Mouse (Mus musculus) small intestine, adult 2 months (tissue): ENCODE results near the gene Leng1. TPM values are rescaled to one million over a fixed set of nuclear protein-coding genes. Genes with fewer than 3 reads are reported as not detected.
"Not testable (repeated sequence)": the region's sequence is repeated elsewhere in the genome, so short reads cannot be mapped to it uniquely, and the experiment has no call there.

Source experiments
- H3K27ac ChIP-seq: fragments of 200-500 bp; 2 replicates; pipeline ENCODE4 v1.5.1; 2012; ENCODE audit warnings: low read depth, low read length, control low read depth, inconsistent platforms; ENCODE audit not compliant: insufficient read depth
- H3K27me3 ChIP-seq: fragments of 200-500 bp; 2 replicates; pipeline ENCODE4 v1.6.1; 2012; ENCODE audit warnings: mild to moderate bottlenecking, moderate library complexity, low read length, inconsistent platforms; ENCODE audit not compliant: control insufficient read depth, insufficient read depth
- H3K36me3 ChIP-seq: fragments of 200-500 bp; 2 replicates; pipeline ENCODE4 v1.6.1; 2012; ENCODE audit warnings: mild to moderate bottlenecking, low read length, control low read depth, inconsistent platforms; ENCODE audit not compliant: control insufficient read depth, insufficient read depth
- H3K4me1 ChIP-seq: fragments of 200-500 bp; 2 replicates; pipeline ENCODE4 v1.6.1; 2012; ENCODE audit warnings: low read length, inconsistent platforms, mixed read lengths; ENCODE audit not compliant: control insufficient read depth, insufficient read depth, insufficient read length
- H3K4me3 ChIP-seq: fragments of 200-500 bp; 2 replicates; pipeline ENCODE4 v1.5.1; 2012; ENCODE audit warnings: low read depth, mild to moderate bottlenecking, control low read depth, inconsistent platforms, low read length, moderate library complexity
- CTCF ChIP-seq: fragments of 200-500 bp; IDR thresholded peaks from 2 replicates; pipeline ENCODE4 v1.5.1; 2012; ENCODE audit warnings: low read depth, mild to moderate bottlenecking, control low read depth, inconsistent platforms, low read length, moderate library complexity, mixed read lengths; ENCODE audit not compliant: insufficient replicate concordance, insufficient read length; ENCODE audit errors: extremely low read depth
- POLR2A ChIP-seq: fragments of 200-500 bp; IDR thresholded peaks from 2 replicates; pipeline ENCODE4 v1.6.1; 2012; ENCODE audit warnings: low read depth, mild to moderate bottlenecking, control low read depth, inconsistent platforms, low read length, moderate library complexity
- WGBS: fragments of 180-500 bp; shearing (Covaris S2); methylation state at CpG from one replicate; pipeline ENCODE4 v1.1.7; 2018; 5-methylcytosine and 5-hydroxymethylcytosine counted together
- polyA plus RNA-seq: library from polyadenylated mRNA; depleted of rRNA; stranded (reverse); fragments of >200 nt; gene quantifications from 2 replicates; pipeline ENCODE4 v1.2.3, GENCODE M21; 2012

The Leng1 gene
- polyA plus RNA-seq, 1 experiment = 5.1 TPM

DNA sequence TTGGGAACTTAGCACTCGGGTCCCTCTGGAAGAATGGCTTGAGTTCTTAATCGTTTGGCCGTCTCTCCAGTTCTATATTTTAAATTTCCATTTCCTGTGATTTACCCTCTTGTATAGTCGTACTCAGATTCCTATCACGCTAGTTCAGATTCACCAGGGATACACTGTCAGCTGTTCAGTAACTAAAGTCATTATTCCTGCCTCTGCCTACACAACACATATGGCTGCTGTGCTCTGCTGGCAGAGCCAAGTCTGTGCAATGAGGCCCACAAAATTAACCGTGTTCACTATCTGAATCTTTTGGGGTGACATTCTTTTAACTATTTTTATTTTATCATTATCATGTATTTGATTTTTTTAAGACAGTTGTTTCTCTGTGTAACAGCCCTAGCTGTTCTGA, 32.8 kb upstream of the Leng1 start:
- peaks cover 2% of the 10 kb centered on the region; the same call in 1 of the 2 replicates for H3K36me3 ChIP-seq
- no peak for TF ChIP-seq POLR2A
- TF ChIP-seq CTCF = no peak
- no peaks in the 10 kb centered on the region for H3K27me3 ChIP-seq
- H3K27ac ChIP-seq = no peak overlapping the region
- no peak overlapping the region for H3K4me3 ChIP-seq
- WGBS = 94% methylated on average over 6 of the region's 6 CpGs
- H3K4me1 ChIP-seq = no peaks in the 10 kb centered on the region; the same call in 1 of the 2 replicates

DNA sequence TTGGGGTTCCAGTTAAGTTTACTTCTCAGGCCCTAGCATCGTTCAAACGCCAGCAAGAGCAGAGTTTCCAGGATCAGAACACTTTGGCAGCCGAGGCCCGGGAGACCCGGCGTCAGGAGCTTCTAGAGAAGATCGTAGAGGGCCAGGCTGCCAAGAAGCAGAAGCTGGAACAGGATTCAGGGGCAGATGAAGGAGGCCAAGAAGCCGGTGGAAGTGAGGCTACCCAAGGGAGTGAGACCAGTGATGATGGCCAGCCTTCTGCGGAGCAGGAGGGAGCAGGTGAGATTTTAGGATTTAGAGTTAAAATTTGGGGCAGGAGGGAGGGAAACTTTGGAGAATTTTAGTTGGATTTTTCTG, 29.3 kb upstream of the Leng1 start:
- H3K27ac ChIP-seq, H3K36me3 ChIP-seq, H3K27me3 ChIP-seq, H3K4me1 ChIP-seq: not testable (repeated sequence)
- WGBS = 10% methylated on average over 9 of the region's 9 CpGs
- peak overlapping the region; percentile 73 for H3K4me3 ChIP-seq

DNA sequence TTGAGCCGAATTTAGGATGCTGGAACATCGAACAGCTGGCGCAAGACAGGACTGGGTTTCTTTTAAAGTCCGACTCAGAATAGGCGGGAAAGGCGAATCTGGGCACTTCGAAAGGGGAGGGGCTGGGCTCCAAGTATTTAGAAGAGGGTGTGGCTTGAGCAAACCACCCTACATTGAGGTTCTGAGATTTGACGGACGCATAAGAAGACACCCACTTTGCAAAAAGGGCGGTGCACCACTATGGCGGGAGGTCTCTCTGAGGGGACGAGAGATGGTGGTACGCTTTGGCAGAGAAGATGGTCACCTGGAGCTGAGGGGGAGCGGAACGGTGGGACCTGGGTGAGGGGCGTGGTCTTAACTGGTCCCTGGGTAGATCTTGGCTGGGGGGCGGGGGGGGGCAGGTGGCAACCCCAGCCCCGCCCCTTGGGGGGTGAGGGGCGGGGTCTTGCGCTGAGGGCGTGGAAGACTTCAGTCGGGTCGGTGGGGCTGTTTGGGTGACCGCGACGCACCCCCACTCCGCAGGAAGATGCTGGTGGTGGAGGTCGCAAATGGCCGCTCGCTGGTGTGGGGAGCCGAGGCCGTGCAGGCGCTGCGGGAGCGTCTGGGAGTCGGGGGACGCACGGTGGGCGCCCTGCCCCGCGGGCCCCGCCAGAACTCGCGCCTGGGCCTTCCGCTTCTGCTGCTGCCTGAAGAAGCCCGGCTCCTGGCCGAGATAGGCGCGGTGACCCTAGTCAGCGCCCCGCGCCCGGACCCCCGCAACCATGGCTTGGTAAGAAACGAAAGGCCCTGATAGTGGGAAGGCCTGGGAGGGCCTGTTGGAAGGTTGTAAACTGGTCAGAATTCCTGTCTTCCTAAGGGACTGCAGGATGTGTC, 28.7 kb upstream of the Leng1 start:
- TF ChIP-seq CTCF = no peak
- no peak for TF ChIP-seq POLR2A
- peak overlapping the region; percentile 91 for H3K27ac ChIP-seq
- WGBS = under 1% methylated on average over 52 of the region's 55 CpGs
- peaks cover 2% of the 10 kb centered on the region; the same call in 1 of the 2 replicates for H3K36me3 ChIP-seq
- peaks cover 9% of the 10 kb centered on the region; the same call in 1 of the 2 replicates for H3K4me1 ChIP-seq
- no peaks in the 10 kb centered on the region for H3K27me3 ChIP-seq
- H3K4me3 ChIP-seq = peak overlapping the region; percentile 73

DNA sequence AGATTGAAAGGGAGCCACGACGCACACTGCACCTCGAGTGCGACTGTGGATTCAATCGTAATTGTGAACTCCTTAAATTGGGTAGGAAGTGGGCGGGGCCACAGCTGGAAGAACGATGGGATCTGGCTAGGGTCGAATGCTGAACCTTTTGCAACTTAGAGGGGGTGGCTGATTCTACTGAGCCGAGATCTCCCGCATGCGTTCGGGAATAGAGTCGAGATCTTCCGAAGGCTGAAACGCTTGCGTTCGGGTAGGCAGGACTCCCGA, 28.1 kb upstream of the Leng1 start:
- H3K4me3 ChIP-seq = peak overlapping the region; percentile 73
- TF ChIP-seq CTCF (no peak), POLR2A (peak; percentile 82)
- peaks cover 9% of the 10 kb centered on the region; the same call in 1 of the 2 replicates for H3K4me1 ChIP-seq
- under 1% methylated on average over 18 of the region's 18 CpGs for WGBS
- peaks cover under 1% of the 10 kb centered on the region; the same call in 1 of the 2 replicates for H3K36me3 ChIP-seq
- H3K27ac ChIP-seq = peak overlapping the region; percentile 91
- H3K27me3 ChIP-seq = no peaks in the 10 kb centered on the region

DNA sequence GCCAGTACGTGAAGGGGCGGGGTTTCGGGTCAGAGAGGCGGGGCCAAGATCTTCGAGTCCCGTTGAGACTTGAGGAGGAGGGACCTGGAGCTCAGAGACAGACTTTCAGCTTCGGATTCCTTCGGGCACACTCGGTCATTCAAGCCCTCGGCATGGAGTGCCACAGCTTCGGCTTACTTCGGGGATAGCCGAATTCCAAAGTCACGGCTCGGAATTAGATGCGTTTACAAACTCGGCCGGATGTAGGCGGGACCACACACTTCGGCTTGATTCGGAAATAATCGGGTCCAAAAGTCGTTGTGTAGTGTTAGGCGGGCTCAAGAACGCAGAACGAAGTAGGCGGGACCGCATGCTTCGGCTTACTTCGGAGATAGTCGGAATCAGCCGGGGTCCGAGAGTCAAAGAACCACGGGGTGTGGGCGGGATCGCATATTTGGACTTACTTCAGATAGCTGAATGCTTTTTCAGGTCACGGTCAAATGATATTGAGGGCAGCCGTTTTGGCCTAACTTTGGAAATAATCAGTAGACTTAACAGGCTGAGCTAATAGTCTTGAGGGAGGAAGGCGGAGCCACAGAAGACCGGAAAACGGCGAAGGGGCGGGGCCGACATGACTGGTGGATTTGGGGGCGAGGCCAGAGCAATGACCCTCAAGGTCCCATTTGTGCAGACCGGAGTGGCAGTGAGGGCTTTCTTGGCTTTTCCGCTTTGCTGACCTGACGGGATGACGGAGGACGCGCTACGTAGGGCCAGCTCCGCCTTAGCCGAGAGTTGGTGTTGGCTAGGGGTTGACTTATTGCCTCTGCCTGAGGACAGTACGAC, 27.6 kb upstream of the Leng1 start, which contains the start of gene Mboat7:
Mboat7 (minus strand) TSS at position 537 of the 822 bp plus-strand sequence.
- H3K27ac ChIP-seq = peak within 1 kb of the TSS; percentile 91
- H3K4me3 ChIP-seq = peak within 1 kb of the TSS; percentile 73
- H3K27me3 ChIP-seq = no peaks in the 10 kb centered on the region
- under 1% methylated on average over 55 of the region's 55 CpGs for WGBS
- H3K4me1 ChIP-seq = peaks cover 9% of the 10 kb centered on the region; the same call in 1 of the 2 replicates
- 0 out of 2 replicates have a peak, but pooled peaks have one; percentile 8 for TF ChIP-seq CTCF
- 0 out of 2 replicates have a peak, but pooled peaks have one; percentile 10 for TF ChIP-seq POLR2A
- H3K36me3 ChIP-seq = peaks cover 2% of the 10 kb centered on the region

DNA sequence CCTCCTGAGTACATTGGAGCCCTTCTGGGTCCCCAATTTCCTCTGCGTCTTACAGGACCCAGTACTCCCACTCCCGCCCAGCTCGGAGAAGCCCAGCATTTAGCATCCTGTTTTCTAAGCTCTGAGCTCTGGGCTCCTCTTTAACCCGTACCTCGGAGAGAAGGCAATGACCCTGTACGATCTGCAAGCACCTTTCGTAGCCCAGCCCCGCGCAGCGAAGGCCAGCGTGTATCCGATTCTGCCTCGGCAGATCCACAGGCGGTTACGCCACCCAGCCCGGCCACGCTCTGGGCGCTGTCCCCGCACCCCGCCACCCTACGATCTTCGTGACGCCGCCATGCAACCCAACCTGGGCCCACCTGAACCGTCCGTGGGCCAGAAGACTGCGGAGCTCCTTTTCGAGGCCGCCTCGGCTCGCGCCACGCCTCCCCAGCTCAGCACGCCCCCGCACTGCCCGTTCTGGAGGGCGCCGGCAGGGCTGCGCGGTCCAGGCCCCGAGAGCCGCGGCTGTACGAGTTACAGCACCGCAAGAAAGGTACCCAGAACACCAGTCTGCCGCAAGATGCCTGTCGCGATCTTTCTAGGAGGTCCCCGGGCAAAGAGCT, 26.8 kb upstream of the Leng1 start, which contains the start of gene Tsen34:
Tsen34 (plus strand) TSS at position 482 of the 605 bp plus-strand sequence.
- Histone ChIP-seq H3K27ac (peak within 1 kb of the TSS; percentile 91), H3K36me3 (peaks cover 3% of the 10 kb centered on the region), H3K4me1 (peaks cover 9% of the 10 kb centered on the region; the same call in 1 of the 2 replicates), H3K4me3 (peak within 1 kb of the TSS; percentile 73), H3K27me3 (no peaks in the 10 kb centered on the region)
- WGBS = 1% methylated on average over 49 of the region's 49 CpGs
- TF ChIP-seq CTCF (no peak), POLR2A (peak; percentile 41; the same call in 1 of the 2 replicates)
